17 mouse cellular contexts compared by ENCODE assay signal in the genomic region with DNA sequence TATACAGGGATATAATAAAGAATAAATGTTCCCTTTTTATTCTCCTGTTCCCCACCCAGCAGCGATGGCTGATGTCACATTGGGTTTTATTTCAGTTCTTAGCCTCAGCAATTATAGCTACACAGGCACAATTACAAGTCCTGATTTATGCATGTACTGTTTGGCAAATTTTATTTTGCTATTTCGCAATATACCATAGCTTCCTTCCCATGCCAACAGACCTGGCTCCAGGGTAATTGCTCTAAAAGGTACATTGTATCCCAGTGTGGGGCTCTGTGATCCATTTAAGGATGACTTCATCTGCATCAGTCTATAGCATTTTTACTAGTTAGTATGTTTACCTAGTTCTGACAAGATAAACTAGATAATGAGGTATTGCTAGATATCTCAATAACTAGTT.
"Had no signal": no experiment of that assay in that cellular context is flagged by ENCODE, and none has a peak within 500 bp of the region (broad histone marks: within the 10 kb centered on the region; RNA-seq: fewer than 3 reads in every experiment).

No protein-coding gene starts in this region.

- H3K27me3 ChIP-seq: lung, embryonic 15.5 days; midbrain, embryonic 13.5 days; midbrain, embryonic 15.5 days; neural tube, embryonic 12.5 days; stomach, embryonic 15.5 days had no signal

- H3K9me3 ChIP-seq: lung, embryonic 15.5 days; megakaryocyte, embryonic 14.5 days; midbrain, embryonic 13.5 days; midbrain, embryonic 15.5 days; neural tube, embryonic 12.5 days; stomach, embryonic 15.5 days had no signal

- H3K9ac ChIP-seq: lung, embryonic 15.5 days; midbrain, embryonic 13.5 days; midbrain, embryonic 15.5 days; neural tube, embryonic 12.5 days; stomach, embryonic 15.5 days had no signal

- DNase-seq: lung, adult 2 months; lung, postnatal 14 days; lung, postnatal 36 days; right cerebral cortex, postnatal 14 days; thymus, adult 2 months; thymus, postnatal 25 days; thymus, postnatal 4 days had no signal

- H3K4me2 ChIP-seq: lung, embryonic 15.5 days; midbrain, embryonic 11.5 days; midbrain, embryonic 13.5 days; midbrain, embryonic 15.5 days; neural tube, embryonic 12.5 days; stomach, embryonic 15.5 days had no signal

- H3K27ac ChIP-seq: lung, embryonic 15.5 days; macrophage; midbrain, embryonic 13.5 days; midbrain, embryonic 15.5 days; neural tube, embryonic 12.5 days; stomach, embryonic 15.5 days; stomach, postnatal 0 days had no signal

- H3K4me3 ChIP-seq: lung, embryonic 15.5 days; megakaryocyte, embryonic 14.5 days; midbrain, embryonic 13.5 days; midbrain, embryonic 15.5 days; neural tube, embryonic 12.5 days; stomach, embryonic 15.5 days had no signal

- H3K36me3 ChIP-seq: lung, embryonic 15.5 days; midbrain, embryonic 13.5 days; midbrain, embryonic 15.5 days; neural tube, embryonic 12.5 days; stomach, embryonic 15.5 days had no signal

- H3K4me1 ChIP-seq: lung, embryonic 15.5 days; neural tube, embryonic 12.5 days; stomach, embryonic 15.5 days had no signal

- ATAC-seq: lung, postnatal 0 days; midbrain, embryonic 13.5 days; midbrain, embryonic 15.5 days had no signal
